Mouse (Mus musculus) right cerebral cortex, postnatal 14 days (tissue): ENCODE measurements around the gene Raver1.
"Not testable (repeated sequence)": the region's sequence is repeated elsewhere in the genome, so short reads cannot be mapped to it uniquely, and the experiment has no call there.

Experiments used
- DNase-seq: peaks from one replicate; pipeline ENCODE4 v3.0.0; 2022

Gene Raver1

GRCm38 (mm10) chr9:21104814-21105213, 13.0 kb upstream of the Raver1 start:
- DNase-seq = no peak

- DNase-seq = no peak
Measured at GRCm38 (mm10) chr9:21102076-21102475, 10.3 kb upstream of the Raver1 start.

DNA sequence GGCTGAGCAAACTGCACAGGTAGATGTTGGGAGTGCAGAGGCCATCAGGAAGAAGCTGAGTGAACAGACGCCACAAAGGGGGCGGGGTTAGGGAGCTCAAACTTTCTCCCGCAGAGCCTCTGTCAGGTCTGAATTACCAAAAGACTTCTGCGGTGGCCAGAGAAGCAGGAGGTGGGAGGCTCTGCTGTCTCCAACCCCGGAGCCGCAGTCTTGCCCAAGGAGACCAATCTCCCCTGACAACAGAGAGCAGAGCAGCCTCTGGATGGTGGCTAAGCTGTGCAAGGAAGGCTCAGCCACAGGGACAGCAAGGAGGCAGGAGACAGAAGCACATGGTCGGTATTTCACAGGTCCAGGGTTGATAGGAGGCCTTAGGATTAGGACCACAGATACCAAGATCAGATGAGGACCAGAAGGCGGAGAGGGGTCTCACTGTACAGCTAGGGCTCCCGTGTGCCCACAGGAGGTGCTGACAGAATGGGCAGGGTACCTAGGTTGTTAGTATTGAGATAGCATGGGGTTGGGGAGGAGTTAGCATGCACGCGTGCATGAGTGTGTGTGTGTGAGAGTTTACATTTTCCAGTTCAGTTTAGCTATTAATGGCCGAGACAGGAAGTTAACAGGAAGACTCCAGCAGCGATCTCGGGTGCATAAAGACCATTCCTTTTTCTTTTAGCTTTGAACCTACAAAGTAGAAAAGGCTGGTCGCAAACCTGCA, 8.8 kb upstream of the Raver1 start:
- no peak for DNase-seq

DNA sequence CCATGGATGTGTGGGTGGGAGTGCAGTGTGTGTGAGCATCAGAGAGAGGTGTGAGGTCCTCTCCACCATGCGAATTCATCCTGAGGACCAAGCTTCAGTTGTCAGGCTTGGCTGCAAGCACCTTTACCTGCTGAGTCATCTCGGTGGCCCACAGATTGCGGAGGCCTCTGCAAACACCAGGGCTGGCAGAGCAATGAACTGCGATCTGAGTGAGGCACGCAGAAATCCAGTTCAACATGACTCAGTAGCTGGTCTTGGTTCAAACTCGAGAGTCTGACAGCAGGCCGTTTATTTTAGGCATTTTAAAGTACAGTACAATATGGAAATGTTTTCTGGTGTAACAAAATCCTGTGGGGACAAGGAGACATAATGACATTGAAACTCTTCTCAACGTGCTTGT, 6.0 kb upstream of the Raver1 start:
- DNase-seq = no peak

DNA sequence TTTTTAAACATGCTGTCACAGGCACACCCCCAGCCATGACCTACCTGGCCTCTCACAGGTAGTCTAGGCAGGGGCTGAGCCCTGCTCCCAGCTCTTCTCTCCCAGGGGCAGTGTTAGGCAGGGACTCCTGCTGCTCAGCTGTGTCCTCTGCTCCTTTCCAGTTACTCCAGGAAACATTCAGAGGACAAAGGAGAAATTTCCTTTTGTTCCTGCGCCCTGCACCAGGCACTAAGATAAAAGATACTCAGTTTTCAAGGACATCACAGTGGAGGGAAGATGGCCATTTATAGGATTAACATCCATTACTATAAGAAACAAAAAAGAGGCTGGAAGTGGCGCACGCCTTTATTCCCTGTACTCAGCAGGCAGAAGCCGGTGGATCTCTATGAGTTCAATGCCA, 4.2 kb upstream of the Raver1 start:
- DNase-seq = no peak

DNA sequence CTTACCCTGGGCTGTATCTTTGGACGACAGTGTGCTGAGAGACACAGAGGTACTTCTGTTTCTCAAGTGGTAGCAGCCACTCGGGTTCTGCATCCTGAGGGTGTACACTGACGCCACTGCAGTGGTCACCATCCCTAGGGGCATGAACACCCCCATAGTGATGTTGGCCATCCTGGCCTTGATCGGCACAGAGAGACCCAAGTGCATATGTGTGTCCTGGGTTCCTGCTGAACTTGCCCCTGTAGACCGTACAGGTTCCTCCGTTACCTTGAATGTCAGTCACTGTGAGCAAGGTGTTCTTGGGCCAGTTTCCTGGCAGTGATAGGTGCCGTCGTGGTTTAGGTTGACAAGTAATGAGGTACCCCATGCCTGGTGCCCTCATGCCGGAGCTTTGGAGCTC, 1.6 kb upstream of the Raver1 start:
- DNase-seq = no peak

DNA sequence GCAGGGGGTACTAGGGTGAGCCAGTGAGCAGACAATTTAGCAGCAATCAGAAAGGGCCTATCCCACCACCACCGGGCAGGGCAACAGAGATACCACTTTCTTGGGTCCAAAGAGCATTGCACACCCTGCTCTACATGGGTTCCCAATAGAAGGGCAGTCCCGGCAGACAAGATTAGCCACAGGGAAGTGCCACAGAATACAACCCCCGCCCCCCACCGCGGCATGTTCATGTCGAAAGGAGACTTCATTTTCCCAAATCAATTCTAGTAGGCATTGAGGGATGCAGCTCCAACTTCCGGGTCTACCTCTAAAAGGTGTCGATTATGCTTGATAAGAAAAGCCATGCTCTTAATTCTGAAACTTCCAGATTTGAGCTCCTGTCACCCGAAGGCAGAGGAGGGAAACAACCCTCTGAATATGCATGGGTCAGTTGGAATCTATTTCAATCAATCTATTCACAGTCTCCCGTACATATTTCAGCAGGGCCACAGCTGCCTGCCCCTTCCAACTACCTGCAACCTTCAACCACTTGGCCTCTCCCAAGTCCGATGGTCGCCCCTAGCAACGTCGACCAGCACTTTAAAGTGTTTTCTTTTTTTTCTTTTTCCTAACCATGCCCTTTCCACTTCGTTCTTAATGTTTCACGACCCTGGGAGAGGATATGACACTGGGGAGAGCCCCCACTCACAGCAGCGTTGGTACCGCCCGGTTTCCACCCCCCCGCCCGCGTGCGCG, 669 bp downstream of the Raver1 start:
- no peak for DNase-seq

- DNase-seq = no peak
Measured at GRCm38 (mm10) chr9:21090537-21090936, 1.3 kb downstream of the Raver1 start.

DNA sequence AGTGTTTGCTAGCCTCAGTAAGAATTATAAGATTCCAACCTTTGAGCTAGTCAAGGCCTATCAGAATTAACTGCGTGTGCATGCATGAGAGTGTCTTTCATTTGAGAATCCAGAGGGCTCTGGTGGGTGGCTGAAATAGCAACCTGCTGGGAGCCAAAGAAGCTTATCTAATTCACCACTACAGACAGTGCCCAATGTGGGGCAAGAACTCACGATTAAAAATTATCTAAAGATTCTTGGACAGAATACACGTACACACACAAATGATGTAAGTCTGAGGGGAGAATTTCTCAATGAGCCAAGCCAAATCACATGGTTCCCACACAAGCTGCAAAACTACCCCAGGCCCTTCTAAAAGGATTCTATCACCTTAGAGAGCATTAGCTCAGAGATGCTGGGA, 8.5 kb downstream of the Raver1 start:
- no peak for DNase-seq

DNA sequence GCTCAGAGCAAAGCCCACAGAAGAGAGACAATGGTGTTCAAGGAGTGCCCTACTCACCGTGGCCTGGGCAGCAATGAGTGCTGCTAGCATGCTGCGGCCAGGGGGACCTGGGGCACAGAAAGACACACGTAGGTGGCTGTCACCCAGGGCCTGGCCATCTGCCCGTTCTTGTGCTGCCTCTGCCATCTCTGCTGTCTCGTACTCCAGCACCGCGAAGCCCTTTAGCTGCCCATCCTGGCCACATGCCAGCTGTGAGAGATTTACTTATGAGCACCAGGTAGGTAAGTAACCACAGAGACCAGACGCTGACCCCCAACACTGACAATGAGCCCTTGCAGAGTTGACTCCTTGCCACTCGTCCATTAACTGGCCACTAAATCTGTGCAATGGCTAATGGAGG, 10.7 kb downstream of the Raver1 start:
- DNase-seq = no peak

DNA sequence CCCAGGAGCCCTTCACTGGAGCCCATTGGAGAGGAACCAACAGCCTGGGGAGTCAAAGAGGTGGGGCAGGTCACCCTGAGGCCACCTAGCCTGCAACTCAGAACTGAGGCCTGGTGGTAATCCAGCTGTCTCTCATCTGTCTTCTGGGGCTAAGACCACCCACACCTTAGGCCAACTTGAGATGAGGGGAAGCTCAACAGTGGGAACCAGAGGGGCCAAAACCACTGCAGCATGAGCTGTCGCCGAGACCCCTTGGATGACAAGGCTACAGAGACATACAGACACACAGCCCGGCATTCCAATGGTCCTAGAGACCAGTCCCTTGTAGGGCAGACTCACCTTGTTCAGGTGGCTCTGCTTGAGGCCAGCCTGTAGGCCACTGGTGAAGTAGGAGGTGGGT, 16.2 kb downstream of the Raver1 start:
- DNase-seq = no peak

GRCm38 (mm10) chr9:21074173-21074572, 17.6 kb downstream of the Raver1 start:
- DNase-seq = no peak

DNA sequence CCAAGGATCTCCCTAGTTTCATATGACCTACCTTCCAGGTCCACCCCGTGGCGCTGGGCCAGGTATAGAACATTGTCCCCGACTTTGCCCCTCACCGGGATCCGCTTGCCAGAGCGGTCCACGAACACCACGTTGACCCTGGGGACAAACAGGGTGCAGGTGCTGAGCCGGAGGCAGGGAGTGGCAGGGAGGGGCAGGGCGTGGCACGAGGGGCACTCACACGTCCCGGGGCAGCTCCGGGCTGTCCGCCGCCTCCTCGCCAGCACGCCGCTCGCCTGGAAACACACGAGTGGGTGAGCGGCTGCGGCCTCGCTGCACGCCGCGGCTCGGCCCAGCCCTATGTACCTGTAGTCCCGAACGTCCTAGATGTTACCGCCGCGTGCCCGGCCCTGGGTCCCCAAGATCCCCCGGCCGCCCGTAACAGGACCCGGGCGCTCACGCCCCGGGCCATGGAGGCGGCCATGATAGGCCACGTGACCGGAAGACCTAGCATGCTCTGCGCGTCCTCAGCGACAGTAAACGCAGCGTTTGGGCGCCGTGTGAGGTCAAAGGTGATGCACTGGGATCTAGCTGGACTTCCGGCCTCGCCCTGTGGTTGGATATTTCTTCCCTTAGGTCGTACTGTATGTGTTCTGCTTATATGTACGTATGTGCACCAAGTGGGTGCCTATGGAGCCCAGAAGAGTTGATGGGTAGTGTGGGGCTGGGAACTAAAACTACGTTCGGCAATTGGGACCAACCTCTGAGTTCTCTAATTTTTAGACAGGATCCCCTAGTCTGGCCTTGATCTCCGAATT, 18.6 kb downstream of the Raver1 start, which contains the start of the genes Gm49373 and Fdx1l:
Gene Gm49373, minus strand, starts transcription at position 53 of the 797 bp plus-strand sequence.
Gene Fdx1l, minus strand, starts transcription at position 571 of the 797 bp plus-strand sequence.
- DNase-seq = peak; percentile 93

DNA sequence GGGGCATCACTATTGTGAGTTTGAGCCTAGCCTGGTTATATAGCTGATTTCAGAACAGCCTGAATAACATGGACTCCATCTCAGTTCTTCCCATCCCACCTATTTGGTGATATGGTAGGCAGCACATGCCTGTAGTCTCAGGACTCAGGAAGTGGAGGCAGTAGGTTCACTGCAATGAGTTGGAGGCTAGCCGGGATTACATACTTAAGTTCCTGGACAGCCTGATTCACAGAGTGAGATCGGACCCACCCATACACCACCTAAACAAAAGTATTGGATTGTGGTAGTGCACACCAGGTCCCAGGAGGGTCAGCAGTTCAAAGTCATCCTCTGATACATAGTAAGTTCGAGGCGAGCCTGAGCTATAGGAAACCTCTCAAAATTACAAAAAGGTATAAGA, 19.2 kb downstream of the Raver1 start:
- no peak for DNase-seq

GRCm38 (mm10) chr9:21067006-21067684, 24.7 kb downstream of the Raver1 start, which contains the start of gene Zglp1:
Zglp1 (minus strand) TSS chr9:21067093.
- DNase-seq = no peak

DNA sequence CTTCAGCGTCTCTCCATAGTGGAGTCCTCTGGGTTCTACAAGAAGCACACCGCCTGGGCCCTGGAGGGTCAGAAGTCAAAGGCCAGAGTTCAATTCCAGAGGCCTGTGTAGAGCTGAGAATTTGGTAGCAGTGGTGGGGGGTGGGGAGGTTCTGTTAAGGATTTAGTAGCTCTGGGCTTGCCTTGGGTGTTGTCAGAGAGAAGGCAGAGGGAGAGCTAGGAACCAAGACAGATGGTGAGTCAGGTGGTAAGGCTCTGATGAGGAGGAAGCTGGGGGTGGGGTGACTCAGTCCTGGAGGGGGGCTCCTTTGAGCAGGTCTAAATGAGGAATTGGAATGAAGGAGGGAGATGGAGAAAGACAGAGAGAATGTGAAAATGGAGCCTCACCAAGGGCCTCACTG, 28.9 kb downstream of the Raver1 start:
- DNase-seq = peak; percentile 50

DNA sequence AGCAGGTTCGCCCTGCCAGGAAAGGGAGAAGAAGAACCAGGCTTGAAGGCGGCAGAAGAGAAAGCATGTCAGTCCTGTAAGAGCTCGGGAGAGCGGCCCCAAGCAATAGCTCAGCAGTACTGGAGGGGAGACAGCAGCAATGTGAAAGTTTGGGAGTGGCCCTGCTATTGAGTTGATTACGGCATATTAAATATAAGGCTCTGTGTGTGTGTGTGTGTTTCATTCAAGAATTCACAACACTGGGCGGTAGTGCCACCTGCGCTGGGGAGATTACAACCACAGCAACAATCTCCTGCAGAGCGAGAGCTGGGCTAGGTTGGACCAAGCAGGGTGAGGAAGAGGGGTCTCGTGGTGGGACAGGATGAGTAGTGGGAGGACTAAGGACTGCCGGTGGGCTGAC, 40.2 kb downstream of the Raver1 start:
- DNase-seq = no peak

- DNase-seq = no peak
Measured at GRCm38 (mm10) chr9:21045235-21045634, 46.6 kb downstream of the Raver1 start.

GRCm38 (mm10) chr9:21044785-21045184, 47.0 kb downstream of the Raver1 start:
- DNase-seq = not testable (repeated sequence)

DNA sequence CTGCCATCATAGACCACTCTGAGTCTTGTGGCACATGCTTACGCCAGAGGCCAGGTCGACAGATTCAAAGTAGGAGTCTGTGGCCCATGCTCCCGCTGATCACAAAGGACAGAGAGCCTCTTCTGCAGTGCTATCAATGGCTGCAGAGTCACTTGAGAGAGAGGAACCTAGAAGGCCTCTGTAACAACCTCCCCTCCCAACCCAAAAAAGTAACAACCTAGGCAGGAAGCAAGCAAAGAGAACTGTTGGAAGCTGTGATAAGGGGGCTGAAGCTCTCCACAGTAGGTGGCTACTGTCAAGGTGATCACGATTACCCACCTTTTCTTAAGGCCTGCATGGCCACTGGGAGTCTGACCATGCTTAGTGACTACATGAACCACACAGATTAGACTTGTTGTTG, 48.2 kb downstream of the Raver1 start:
- DNase-seq = no peak

- DNase-seq = peak; percentile 50
Measured at GRCm38 (mm10) chr9:21041308-21041707, 50.5 kb downstream of the Raver1 start.

DNA sequence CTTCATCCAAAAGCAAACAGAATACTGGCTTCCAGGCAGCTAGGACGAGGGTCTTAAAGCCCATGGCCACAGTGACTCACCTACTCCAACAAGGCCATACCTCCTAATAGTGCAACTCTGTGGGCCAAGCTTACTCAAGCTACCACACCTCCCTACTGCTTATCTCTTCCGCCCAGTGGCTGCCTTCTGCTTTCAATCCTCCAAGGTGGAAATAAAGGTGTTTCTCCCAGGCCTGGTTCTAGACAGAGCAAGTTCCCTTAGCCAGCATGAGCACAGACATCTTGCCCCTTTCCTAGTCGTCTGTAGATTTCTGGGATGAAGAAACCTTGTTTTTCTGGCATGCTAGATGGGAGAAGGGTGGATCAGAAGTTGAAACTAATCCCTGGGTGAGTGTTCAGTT, 52.0 kb downstream of the Raver1 start:
- no peak for DNase-seq

- peak; percentile 42 for DNase-seq
Measured at GRCm38 (mm10) chr9:21037481-21037891, 54.3 kb downstream of the Raver1 start.
